Mouse (Mus musculus) limb, embryonic 15.5 days (tissue): ENCODE data around the gene Stab2. TPM values are rescaled to one million over a fixed set of nuclear protein-coding genes. Genes with fewer than 3 reads are reported as not detected.

ENCODE experiments used
- ATAC-seq: fragments of 200-750 bp; cut with Nextera tagmentation; 2 replicates; pipeline ENCODE4 v1.8.0; 2017; ENCODE audit warnings: low read depth, moderate TSS enrichment; ENCODE audit not compliant: insufficient number of reproducible peaks, low FRiP score, low TSS enrichment
- H3K27ac ChIP-seq: fragments of 300-500 bp; sonication (generic); 2 replicates; pipeline ENCODE4 v1.5.1; 2015; ENCODE audit warnings: moderate library complexity, mild to moderate bottlenecking, inconsistent platforms
- H3K27me3 ChIP-seq: fragments of 300-500 bp; sonication (generic); 2 replicates; pipeline ENCODE4 v1.6.1; 2015; ENCODE audit warnings: inconsistent platforms
- H3K36me3 ChIP-seq: fragments of 300-500 bp; sonication (generic); 2 replicates; pipeline ENCODE4 v1.6.1; 2015; ENCODE audit warnings: inconsistent platforms
- H3K4me1 ChIP-seq: fragments of 300-500 bp; sonication (generic); 2 replicates; pipeline ENCODE4 v1.6.1; 2015; ENCODE audit warnings: inconsistent platforms
- H3K4me2 ChIP-seq: fragments of 300-500 bp; sonication (generic); 2 replicates; pipeline ENCODE4 v1.6.1; 2015; ENCODE audit warnings: mild to moderate bottlenecking, inconsistent platforms
- H3K4me3 ChIP-seq: fragments of 300-500 bp; sonication (generic); 2 replicates; pipeline ENCODE4 v1.5.1; 2015; ENCODE audit warnings: mild to moderate bottlenecking, inconsistent platforms
- H3K9ac ChIP-seq: fragments of 300-500 bp; sonication (generic); 2 replicates; pipeline ENCODE4 v1.6.1; 2015; ENCODE audit warnings: inconsistent platforms
- H3K9me3 ChIP-seq: fragments of 300-500 bp; sonication (generic); 2 replicates; pipeline ENCODE4 v1.6.1; 2016; ENCODE audit warnings: inconsistent platforms
- WGBS: fragments of 180-500 bp; shearing (Covaris S2); methylation state at CpG from one replicate; pipeline ENCODE4 v1.1.7; 2015; 5-methylcytosine and 5-hydroxymethylcytosine counted together
- polyA plus RNA-seq: library from polyadenylated mRNA; unstranded; fragments of >200 nt; fragmentation: Nextera tagmentation; extraction: Ambion mirVana; gene quantifications from 2 replicates; pipeline ENCODE4 v1.2.1, GENCODE M21; 2015

Stab2 gene
- polyA plus RNA-seq, 1 experiment from 2014 or later = 0.23 TPM

GRCm38 (mm10) chr10:86881448-86881847 lies 126.4 kb downstream of the Stab2 start:
- no peaks in the 10 kb centered on the region for H3K27me3 ChIP-seq
- H3K4me3 ChIP-seq = no peak overlapping the region
- no peak for ATAC-seq
- H3K4me2 ChIP-seq = no peak overlapping the region
- H3K27ac ChIP-seq = no peak overlapping the region
- H3K9me3 ChIP-seq = no peaks in the 10 kb centered on the region
- no peaks in the 10 kb centered on the region for H3K36me3 ChIP-seq
- no peak overlapping the region for H3K9ac ChIP-seq
- no peaks in the 10 kb centered on the region for H3K4me1 ChIP-seq

- H3K9ac ChIP-seq = no peak overlapping the region
- ATAC-seq = no peak
- H3K4me1 ChIP-seq = no peaks in the 10 kb centered on the region
- no peak overlapping the region for H3K4me2 ChIP-seq
- H3K4me3 ChIP-seq = no peak overlapping the region
- no peaks in the 10 kb centered on the region for H3K9me3 ChIP-seq
- no peaks in the 10 kb centered on the region for H3K27me3 ChIP-seq
- H3K27ac ChIP-seq = no peak overlapping the region
- 40% methylated on average over 5 of the region's 5 CpGs for WGBS
- H3K36me3 ChIP-seq = no peaks in the 10 kb centered on the region
Observed at GRCm38 (mm10) chr10:86880071-86880806, 127.6 kb downstream of the Stab2 start.

- Histone ChIP-seq H3K4me1 (no peaks in the 10 kb centered on the region), H3K36me3 (no peaks in the 10 kb centered on the region), H3K4me2 (no peak overlapping the region), H3K4me3 (no peak overlapping the region), H3K9ac (no peak overlapping the region), H3K27ac (no peak overlapping the region), H3K27me3 (no peaks in the 10 kb centered on the region), H3K9me3 (no peaks in the 10 kb centered on the region)
- WGBS = 54% methylated on average over 7 of the region's 7 CpGs
- no peak for ATAC-seq
Observed at GRCm38 (mm10) chr10:86878721-86879120, 129.1 kb downstream of the Stab2 start.

GRCm38 (mm10) chr10:86872591-86872990 lies 135.2 kb downstream of the Stab2 start:
- no peak overlapping the region for H3K9ac ChIP-seq
- WGBS = 67% methylated on average over 5 of the region's 5 CpGs
- H3K36me3 ChIP-seq = no peaks in the 10 kb centered on the region
- no peak overlapping the region for H3K27ac ChIP-seq
- H3K4me2 ChIP-seq = no peak overlapping the region
- H3K4me3 ChIP-seq = no peak overlapping the region
- ATAC-seq = no peak
- H3K27me3 ChIP-seq = no peaks in the 10 kb centered on the region
- no peaks in the 10 kb centered on the region for H3K9me3 ChIP-seq
- H3K4me1 ChIP-seq = no peaks in the 10 kb centered on the region

- no peaks in the 10 kb centered on the region for H3K27me3 ChIP-seq
- H3K4me1 ChIP-seq = no peaks in the 10 kb centered on the region
- H3K9me3 ChIP-seq = no peaks in the 10 kb centered on the region
- no peaks in the 10 kb centered on the region for H3K36me3 ChIP-seq
- no peak for ATAC-seq
- H3K4me2 ChIP-seq = no peak overlapping the region
- no peak overlapping the region for H3K27ac ChIP-seq
- WGBS = 71% methylated on average over 7 of the region's 7 CpGs
- no peak overlapping the region for H3K9ac ChIP-seq
- H3K4me3 ChIP-seq = no peak overlapping the region
Observed at GRCm38 (mm10) chr10:86872121-86872520, 135.7 kb downstream of the Stab2 start.

GRCm38 (mm10) chr10:86863429-86863828 lies 144.4 kb downstream of the Stab2 start:
- ATAC-seq = no peak
- Histone ChIP-seq H3K27me3 (no peaks in the 10 kb centered on the region), H3K36me3 (no peaks in the 10 kb centered on the region), H3K27ac (no peak overlapping the region), H3K4me2 (no peak overlapping the region), H3K4me1 (no peaks in the 10 kb centered on the region), H3K9ac (no peak overlapping the region), H3K4me3 (no peak overlapping the region), H3K9me3 (no peaks in the 10 kb centered on the region)
- WGBS = 92% methylated on average over 6 of the region's 6 CpGs

GRCm38 (mm10) chr10:86862496-86862895 lies 145.3 kb downstream of the Stab2 start:
- H3K4me1 ChIP-seq = no peaks in the 10 kb centered on the region
- 85% methylated on average over 6 of the region's 6 CpGs for WGBS
- no peak overlapping the region for H3K9ac ChIP-seq
- no peak overlapping the region for H3K4me2 ChIP-seq
- no peaks in the 10 kb centered on the region for H3K27me3 ChIP-seq
- H3K27ac ChIP-seq = no peak overlapping the region
- H3K9me3 ChIP-seq = no peaks in the 10 kb centered on the region
- H3K4me3 ChIP-seq = no peak overlapping the region
- no peaks in the 10 kb centered on the region for H3K36me3 ChIP-seq
- no peak for ATAC-seq

- no peaks in the 10 kb centered on the region for H3K27me3 ChIP-seq
- no peaks in the 10 kb centered on the region for H3K9me3 ChIP-seq
- no peaks in the 10 kb centered on the region for H3K36me3 ChIP-seq
- no peak overlapping the region for H3K4me3 ChIP-seq
- no peaks in the 10 kb centered on the region for H3K4me1 ChIP-seq
- H3K4me2 ChIP-seq = no peak overlapping the region
- no peak overlapping the region for H3K27ac ChIP-seq
- no peak overlapping the region for H3K9ac ChIP-seq
- 72% methylated on average over 4 of the region's 4 CpGs for WGBS
- no peak for ATAC-seq
Observed at GRCm38 (mm10) chr10:86860396-86860795, 147.4 kb downstream of the Stab2 start.

GRCm38 (mm10) chr10:86853433-86853832 lies 154.4 kb downstream of the Stab2 start:
- Histone ChIP-seq H3K9ac (no peak overlapping the region), H3K27me3 (peaks cover 9% of the 10 kb centered on the region; the same call in 1 of the 2 replicates), H3K4me1 (no peaks in the 10 kb centered on the region), H3K4me2 (no peak overlapping the region), H3K9me3 (no peaks in the 10 kb centered on the region), H3K36me3 (no peaks in the 10 kb centered on the region), H3K4me3 (no peak overlapping the region), H3K27ac (no peak overlapping the region)
- no peak for ATAC-seq
- WGBS = 79% methylated on average over 3 of the region's 3 CpGs

GRCm38 (mm10) chr10:86852160-86852559 lies 155.7 kb downstream of the Stab2 start:
- Histone ChIP-seq H3K27me3 (peaks cover 16% of the 10 kb centered on the region), H3K4me3 (no peak overlapping the region), H3K4me1 (no peaks in the 10 kb centered on the region), H3K9me3 (no peaks in the 10 kb centered on the region), H3K4me2 (no peak overlapping the region), H3K9ac (no peak overlapping the region), H3K36me3 (no peaks in the 10 kb centered on the region), H3K27ac (no peak overlapping the region)
- ATAC-seq = no peak
- 83% methylated on average over 6 of the region's 6 CpGs for WGBS

GRCm38 (mm10) chr10:86849508-86849907 lies 158.3 kb downstream of the Stab2 start:
- no peaks in the 10 kb centered on the region for H3K36me3 ChIP-seq
- no peaks in the 10 kb centered on the region for H3K4me1 ChIP-seq
- WGBS = 84% methylated on average over 4 of the region's 4 CpGs
- H3K4me3 ChIP-seq = no peak overlapping the region
- no peak overlapping the region for H3K4me2 ChIP-seq
- H3K27me3 ChIP-seq = peaks cover 20% of the 10 kb centered on the region
- H3K27ac ChIP-seq = no peak overlapping the region
- H3K9ac ChIP-seq = no peak overlapping the region
- H3K9me3 ChIP-seq = no peaks in the 10 kb centered on the region
- no peak for ATAC-seq

GRCm38 (mm10) chr10:86849087-86849486 lies 158.7 kb downstream of the Stab2 start:
- H3K9ac ChIP-seq = no peak overlapping the region
- peaks cover 20% of the 10 kb centered on the region for H3K27me3 ChIP-seq
- H3K9me3 ChIP-seq = no peaks in the 10 kb centered on the region
- no peak overlapping the region for H3K27ac ChIP-seq
- no peak overlapping the region for H3K4me3 ChIP-seq
- WGBS = 87% methylated on average over 4 of the region's 4 CpGs
- no peak for ATAC-seq
- H3K4me1 ChIP-seq = no peaks in the 10 kb centered on the region
- no peak overlapping the region for H3K4me2 ChIP-seq
- H3K36me3 ChIP-seq = no peaks in the 10 kb centered on the region
